Mouse (Mus musculus): ENCODE data around the gene Higd1b.

DNA sequence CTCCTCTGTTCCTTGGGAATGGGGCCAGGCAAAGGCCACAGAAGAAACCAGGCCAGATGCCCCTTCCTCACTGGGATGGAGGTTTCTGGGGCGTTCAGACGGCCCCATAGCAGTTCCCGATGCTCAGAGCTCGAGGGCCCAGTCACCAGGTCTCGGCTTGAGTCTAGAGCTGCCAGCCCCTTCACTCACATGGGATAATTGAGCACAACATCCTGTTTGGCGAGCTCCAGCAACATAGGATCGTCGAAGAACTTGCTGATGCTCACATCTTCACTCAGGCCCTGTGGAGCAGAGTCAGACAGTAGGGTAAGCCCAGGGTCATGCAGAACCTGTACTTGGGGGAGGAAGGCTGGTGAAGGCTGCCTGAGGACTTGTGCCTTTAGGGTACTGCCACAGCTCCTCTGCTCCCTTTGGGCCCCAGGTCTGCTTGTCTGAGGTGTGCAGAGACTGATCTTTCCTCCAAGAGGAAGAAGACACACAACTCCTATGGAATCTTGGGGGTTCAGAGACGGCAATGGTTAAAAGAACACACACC, 3.0 kb downstream of the Higd1b start:
- TF ChIP-seq POLR2A (IDR thresholded peaks at IDR 0.05; ENCODE audit: insufficient read length, low read depth) (no peak), E2F4 (IDR thresholded peaks at IDR 0.05; ENCODE audit: insufficient read depth) (no peak), MYOD1 (IDR thresholded peaks at IDR 0.05; ENCODE audit: control insufficient read depth in 1 of 3, insufficient read length in 2 of 3, low read depth in 2 of 3) (no peak), MAX (IDR thresholded peaks at IDR 0.05; ENCODE audit: low read depth) (no peak), CEBPB (IDR thresholded peaks at IDR 0.05; ENCODE audit: insufficient read depth, poor library complexity, severe bottlenecking) (no peak), USF1 (IDR thresholded peaks at IDR 0.05; ENCODE audit: low read depth) (no peak)

Measured in myocyte (in vitro differentiated cells).